Mouse (Mus musculus): Measurements from ENCODE around the gene Dclk1.

The Dclk1 gene

DNA sequence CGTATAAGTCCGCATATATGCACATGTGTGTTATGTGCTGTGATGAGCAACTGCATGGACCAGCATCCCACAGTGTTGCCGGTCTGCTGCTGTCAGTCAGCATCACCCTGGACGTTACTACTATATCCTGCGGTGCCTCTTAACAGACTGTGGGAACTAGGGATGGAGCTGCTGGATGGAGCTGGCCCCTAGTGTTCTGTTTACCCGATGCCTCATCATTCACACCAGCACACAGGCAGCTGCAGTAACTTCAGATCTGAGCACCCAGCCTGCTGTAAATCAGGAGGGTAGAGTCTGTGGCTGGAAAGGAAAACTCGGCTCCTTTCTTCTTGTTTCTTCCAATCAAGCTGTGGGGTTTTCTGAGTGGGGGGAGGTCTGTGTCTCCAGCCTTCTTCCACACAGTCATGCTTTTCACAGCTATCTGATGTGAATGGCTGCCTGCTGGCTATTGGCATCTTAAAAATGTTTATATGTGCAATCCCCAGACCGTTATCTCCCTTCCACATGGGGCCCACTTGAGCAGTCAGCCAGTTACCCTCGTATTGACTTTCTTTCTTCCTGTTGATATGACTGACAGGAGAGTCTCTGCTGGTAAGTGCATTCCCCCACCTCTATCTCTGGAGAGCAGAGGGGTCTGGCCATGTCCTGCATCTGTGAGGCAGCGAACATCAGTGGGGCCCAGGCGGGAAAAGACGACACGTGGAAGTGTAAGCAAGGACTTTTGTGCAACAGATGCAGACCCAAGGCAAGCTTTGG is 301.9 kb downstream of the Dclk1 start:
- DNase-seq, result no peak

DNA sequence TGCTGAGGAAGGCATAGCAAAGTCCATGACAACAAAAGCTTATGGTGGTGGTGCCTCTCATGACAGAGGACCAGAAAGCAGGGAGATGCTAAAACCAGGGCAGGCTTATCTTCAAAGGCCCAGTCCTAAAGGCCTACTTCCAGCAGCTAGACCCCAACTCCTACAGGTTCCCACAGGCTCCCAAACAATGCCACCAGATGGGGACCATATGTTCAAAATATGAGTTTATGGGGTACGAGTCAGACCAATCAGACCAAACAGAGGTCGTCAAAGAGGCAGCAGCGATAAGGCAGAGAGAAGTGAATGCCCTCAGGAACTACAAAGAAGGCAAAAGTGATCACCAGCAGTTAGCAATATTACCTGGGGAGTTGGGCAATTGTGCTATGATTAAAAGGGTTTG is 303.1 kb downstream of the Dclk1 start:
- DNase-seq, result no peak

DNA sequence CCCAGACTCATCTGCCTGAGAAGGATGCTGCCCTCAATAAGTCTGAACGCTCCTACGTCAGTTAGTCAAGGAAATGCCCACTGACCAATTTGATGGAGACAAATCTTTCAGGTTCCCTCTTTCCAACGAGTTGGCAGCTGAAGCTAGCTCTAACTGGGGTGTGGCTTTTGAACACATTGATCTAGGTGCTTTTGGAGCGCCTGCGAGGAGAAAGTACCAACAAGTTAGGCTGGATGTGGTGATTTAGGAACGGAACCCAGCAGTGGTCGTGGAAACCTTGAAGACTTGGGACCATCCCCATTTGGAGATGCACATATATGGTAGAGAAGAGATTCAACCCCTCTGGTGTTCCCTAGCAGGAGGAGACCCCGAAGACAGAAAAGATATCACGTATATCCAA is 303.8 kb downstream of the Dclk1 start:
- DNase-seq, result no peak

DNA sequence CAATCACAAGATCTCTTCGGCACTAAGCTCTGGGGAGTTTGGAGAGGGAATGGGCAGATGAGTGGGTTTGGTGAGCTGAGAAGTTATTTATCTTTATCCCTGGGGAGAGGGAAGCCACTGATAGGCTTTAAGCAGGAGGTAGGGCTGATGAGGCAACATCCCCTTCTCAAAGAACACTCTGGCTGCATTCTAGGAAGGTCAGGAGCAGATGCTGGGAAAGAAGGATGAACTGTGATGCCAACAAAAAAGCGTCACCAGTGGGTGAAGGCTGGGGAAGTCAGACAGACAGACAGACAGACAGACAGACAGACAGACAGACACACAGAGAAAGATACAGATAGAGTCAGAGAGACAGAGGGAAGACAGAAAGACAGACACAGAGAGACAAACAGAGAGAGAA is 304.9 kb downstream of the Dclk1 start:
- no peak for DNase-seq

DNA sequence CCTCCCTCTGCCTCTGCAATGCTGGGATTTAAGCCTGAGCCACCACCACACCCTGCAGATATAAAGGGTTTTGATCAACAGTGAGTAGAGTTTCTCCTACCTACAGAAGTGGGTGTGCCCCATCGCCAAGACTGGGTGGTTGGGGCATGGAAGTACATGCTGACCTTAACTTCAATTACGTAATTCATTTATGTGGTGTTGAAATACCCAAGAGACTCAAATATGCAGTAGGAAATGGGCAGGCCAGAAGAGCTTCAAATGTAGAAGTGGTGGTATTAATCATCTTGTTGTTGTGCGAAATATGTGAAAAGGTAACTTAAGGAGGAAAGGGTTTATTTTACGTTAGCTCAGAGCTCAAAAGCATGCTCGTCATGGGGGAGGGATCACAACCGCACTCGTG is 307.2 kb downstream of the Dclk1 start:
- no peak for DNase-seq

DNA sequence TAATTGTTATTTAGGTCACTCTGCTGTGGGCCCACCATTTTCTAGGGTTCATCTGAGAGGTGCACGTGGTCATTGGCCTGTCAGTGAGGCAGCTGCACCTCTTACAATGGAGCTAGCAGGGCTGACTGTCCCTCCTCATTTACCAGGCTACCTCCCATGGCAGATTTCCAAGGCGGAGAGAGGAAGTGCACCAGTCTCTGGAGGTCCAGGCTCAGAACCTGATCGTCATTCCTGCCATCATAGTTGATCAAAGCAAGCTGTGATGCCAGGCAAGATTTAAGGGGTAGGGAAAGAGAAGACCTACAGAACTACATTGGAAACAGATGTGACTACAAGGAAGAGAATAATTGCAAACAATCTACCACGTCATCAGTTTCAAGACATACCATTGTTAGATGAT is 308.8 kb downstream of the Dclk1 start:
- DNase-seq, result no peak

DNA sequence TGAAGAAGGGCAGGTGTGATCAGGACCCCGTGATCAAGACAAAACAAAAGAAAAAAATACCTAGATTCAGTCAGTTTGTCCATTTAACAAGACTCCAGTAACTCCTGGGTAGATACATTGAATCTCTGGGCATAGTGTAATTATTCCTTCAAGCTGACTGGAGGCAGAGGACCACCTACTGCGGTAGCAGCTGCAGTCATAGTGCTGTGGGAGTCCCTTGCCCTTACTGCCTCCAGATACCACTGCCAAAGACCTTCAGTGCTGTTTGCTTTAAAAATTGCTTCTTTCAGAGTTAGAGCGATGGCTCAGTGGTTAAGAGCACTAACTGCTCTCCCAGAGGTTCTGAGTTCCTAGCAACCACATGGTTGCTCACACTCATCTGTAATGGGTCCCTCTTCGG is 309.7 kb downstream of the Dclk1 start:
- DNase-seq, result no peak

DNA sequence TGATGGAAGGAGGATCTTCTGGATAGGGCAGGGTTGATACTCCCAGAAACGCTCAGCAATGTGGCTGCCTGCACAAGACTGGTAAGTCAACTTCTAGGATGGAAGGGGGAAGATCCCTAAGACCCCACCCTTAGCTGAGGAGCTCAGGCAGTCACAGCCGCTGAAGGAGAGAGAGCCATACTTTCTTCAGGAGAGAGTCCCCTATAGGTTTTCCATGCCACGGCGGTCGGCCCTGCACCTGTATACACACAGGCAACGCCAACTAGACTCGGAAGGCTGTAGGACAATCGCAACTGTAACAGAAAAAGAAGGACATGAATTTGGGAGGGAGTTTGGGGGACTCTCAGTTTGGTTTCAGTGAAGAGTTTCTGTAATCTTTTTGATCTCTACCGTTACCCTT is 310.9 kb downstream of the Dclk1 start:
- no peak for DNase-seq

DNA sequence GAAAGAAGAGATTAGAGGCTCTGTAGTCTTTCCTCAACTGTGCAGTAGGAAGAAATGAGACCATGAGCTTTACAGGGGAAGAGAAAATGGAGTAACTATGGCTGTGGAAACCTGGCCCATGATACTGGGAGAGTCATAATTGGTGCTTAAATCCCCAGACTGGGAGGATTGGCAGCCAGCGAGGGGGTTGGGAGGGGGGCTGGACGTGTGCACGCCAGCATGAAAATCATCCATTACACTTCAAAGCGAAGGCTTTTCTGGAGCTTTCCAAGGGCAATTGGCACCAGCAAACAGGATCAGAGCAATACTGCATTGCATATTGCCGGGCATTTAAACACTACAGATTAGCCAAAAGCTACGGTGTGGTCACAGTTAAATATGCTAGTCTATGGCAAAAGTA is 313.7 kb downstream of the Dclk1 start:
- DNase-seq, result no peak

DNA sequence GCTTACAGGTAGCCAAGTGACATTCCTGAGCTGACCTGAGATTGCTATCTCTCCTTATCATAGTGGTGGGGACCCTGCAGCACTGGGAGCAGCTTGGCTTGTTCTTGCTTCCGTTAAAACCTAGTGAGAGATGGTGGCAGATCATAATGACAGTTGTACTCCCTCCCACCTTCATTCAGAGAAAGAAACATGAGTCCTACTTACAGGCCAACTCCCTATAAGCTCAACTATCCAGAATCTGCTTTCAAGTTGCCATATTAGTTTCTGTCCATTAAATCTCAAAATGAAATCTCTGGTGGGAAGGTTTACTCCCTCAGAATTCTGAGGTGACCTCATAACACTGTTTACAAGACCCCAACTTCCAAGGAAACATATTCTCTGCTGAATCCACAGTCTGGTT is 316.4 kb downstream of the Dclk1 start:
- no peak for DNase-seq

DNA sequence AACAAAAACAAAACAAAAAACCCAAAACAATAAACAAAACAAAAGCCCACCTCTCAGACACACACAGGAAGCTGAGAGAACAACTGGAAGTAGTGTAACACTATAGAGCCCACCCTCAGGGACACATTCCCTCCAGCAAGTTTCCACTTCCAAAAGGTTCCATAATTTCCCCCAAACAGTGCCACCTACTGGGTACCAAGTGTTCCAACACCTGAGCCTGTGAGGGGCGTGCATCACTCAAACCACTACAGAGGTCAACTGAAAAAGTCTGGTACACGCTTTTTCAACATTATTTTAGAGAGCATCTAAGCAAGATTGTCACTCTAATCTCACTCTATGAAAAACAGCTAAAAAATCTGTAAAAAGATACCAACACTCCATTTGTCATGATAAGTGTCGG is 325.3 kb downstream of the Dclk1 start:
- no peak for DNase-seq

DNA sequence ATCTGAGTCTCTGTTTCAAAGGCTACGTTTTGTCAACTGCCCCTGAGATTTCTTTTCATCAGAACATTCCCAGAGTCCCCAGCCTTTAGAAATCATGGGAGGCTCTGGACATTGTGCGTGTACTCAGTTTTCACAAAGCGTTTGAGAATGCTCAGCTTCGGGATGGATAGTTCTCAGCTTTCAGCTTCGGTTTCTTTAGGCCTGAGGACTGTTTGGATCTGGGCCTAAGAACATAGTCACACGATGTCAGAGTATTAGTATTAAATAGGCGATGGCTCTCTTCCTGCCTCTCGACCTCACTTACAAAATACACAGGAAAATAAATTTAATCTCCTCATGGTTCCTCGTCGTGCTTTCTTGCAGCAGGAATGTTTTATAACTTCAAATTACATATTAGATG is 327.4 kb downstream of the Dclk1 start:
- no peak for DNase-seq

DNA sequence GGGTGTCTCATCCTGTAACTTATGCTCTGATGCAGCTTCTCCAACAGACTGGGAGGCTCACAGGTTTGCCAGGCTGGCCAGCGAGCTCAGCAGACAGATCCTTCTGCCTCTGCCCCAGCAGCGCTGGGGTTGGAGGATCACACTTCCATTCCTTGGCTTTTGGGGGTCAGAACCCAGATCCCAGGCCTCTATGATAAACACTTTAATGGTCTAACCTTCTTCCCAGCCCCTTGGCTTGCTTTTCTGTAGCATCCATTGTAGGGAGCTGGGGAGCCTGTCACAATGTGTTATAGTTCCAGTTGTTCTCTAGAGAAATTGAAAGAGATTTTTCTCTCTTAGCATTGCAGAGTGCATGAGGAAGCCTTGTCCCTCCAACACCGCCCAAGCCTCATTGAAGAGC is 328.9 kb downstream of the Dclk1 start:
- no peak for DNase-seq

DNA sequence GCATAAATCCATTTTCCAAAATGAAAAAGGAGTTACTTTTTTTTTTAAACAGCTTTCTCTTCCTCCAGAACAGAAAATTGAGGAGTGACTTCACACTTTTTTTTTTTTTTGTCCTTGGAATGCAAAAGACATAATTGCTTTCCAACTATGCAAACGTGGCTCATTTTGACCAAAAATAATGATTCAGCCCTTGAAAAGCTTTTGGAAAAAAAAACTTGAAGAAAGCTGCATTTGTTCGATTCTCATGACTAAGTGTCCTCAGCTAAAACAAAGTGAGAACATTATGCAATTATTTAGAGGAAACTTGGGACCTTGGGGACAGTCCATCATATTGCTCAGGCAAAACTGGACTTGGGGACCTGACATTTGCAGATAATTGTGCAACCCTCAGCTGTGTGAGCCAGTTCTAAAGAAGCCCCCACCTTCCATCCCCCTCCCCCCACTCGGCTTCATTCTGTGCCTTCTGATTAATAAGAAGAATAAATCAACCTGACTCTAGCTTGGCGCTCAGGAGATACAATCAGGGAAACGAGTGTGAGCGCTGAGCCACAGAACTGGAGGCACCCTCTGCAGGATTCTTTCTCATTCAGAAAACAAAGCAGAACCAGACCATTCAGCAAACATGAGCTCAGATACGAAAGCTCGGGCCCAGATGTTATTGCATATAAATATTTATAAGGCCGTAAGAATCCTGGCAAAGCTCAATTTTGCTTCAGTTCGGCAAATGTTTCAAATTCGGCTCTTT is 329.6 kb downstream of the Dclk1 start:
- no peak for DNase-seq

DNA sequence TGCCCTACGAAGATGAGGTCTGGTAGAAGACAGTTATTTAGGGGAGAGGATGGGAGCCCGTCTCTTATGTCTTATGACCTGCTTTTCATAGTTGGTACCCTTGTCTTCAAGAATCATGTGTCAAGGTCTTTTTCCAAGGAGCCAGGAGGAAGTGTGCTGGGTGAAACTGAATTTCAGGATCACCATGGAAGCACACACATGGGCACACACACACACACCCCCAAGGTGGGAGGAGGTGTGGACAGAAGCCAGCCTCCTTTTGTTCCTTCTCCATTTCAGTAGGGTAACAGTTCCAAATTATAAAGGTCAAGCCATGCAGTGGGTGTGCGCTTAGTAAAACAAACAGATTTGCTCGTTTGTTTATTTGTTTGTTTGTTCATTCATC is 330.1 kb downstream of the Dclk1 start:
- DNase-seq, result no peak

DNA sequence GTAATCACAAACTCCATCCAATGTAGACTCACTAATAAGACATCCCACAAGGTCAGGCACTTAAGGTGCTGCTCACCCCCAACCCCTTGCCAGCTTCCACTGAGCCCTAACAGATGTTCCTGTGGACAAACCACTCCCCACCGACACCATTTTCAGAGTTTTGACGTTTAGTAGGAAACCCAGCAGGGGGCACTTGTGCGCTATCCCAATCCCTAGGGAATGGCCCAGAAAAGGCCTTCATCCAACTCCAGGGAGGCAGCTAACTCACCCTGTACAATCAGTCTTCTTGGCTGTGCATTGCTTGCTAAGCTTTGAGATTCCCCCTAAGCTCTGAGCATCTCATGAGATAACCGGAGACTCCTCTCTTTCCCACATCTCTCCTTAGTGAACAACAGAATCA is 331.8 kb downstream of the Dclk1 start:
- no peak for DNase-seq

DNA sequence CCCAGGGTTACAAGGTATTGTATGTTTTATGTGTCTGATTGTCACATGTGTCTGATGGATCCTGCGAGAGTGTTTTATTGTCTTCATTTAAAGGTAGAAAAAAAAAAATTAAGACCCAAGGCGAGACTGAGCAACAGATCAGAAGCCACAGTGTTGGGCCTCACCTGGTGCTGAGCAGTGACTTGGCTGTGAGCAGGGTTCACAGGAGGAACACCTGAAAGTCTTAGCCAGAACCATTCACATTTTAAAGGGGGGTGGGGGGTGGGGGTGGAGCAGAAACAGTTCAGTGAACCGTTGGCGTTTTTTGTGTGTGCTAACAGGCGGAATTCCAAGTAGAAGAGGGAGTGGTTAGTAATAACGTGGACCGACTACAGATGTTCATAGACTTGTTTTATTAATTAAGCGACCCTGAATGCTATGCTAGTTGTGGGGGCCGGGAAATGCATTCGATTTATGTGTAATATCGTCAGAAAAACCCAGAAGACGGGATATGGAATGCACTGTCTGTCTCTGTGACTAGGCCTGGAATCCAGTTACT is 345.3 kb downstream of the Dclk1 start:
- no peak for DNase-seq

DNA sequence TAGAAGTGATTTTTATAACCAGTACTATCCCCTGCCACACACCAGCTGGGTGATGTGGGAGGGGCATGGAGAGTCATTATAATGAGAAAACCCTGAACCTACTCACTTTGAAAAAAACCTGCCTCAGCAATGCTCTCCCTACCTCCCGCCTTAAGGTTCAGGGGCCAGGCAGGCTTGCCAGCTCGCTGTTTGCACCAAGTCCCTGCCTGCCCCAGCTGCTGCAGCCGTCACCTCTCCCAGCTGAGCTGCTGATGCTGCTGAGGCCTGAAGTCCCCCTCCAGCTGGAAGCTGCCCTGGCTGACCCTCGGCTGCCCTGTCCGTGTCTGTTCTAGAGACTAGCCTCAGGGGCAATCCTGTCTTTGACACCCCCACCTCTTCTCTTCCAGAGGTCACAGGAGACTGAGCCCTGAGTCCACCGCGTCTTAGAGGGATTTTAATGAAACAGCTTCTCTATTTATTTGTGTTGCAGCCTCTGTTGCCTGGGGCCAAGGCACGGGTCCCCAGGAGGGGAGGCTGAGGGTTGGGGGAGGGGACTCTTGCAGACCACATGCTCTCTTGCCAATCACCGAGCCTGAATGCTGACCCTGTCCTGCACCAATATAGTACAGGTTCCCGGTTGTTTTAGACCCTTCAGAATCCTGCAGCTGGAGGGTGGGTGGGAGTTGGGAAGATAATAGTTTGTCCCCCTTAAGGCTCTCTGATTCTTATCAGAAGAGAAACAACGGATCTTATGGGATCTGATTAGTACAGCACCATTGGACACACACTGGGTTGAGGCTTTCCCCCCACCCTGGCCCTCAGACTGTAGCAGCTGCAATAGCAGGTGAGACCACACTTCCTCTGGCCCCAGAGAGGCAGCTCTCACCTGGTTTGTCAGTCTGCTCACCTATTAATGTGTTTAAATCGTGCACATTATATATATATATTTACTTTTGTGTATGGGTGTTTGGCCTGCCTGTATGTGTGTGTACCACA is 346.1 kb downstream of the Dclk1 start:
- DNase-seq, result no peak

Measured in thymus, adult 18-20 months (tissue).